Mouse (Mus musculus) CH12.LX (cell line): ENCODE results near the gene Hes6. TPM values are rescaled to one million over a fixed set of nuclear protein-coding genes. Genes with fewer than 3 reads are reported as not detected.

Experiments used
- DNase-seq: peaks from one replicate; pipeline ENCODE4 v3.0.0-alpha.2; 2013; ENCODE audit errors: extremely low read depth
- H3K27ac ChIP-seq: 2 replicates; pipeline ENCODE4 v1.5.1; 2012; ENCODE audit warnings: low read depth, mild to moderate bottlenecking, control low read depth, moderate library complexity; ENCODE audit not compliant: insufficient read depth
- H3K27me3 ChIP-seq: replicated peaks from 2 replicates; pipeline ENCODE3; 2012; ENCODE audit warnings: inconsistent platforms
- H3K36me3 ChIP-seq, 2 experiments: replicated peaks in 1 of 2; 2 replicates each; pipeline versions ENCODE3 to v1.6.1; 2012; ENCODE audit warnings: inconsistent platforms in 1 of 2, low read length in 1 of 2, mild to moderate bottlenecking in 1 of 2, mixed read lengths in 1 of 2, moderate library complexity in 1 of 2; ENCODE audit not compliant: control insufficient read depth in 1 of 2, insufficient read depth in 1 of 2
- H3K4me1 ChIP-seq, 2 experiments: 2 replicates each; pipeline ENCODE4 v1.6.1; 2012; ENCODE audit warnings: inconsistent platforms in 1 of 2, moderate library complexity in 1 of 2; ENCODE audit not compliant: insufficient read depth in 2 of 2, control insufficient read depth in 1 of 2
- H3K4me2 ChIP-seq: 2 replicates; pipeline ENCODE4 v1.6.1; 2012; ENCODE audit warnings: low read depth, mild to moderate bottlenecking, control low read depth; ENCODE audit not compliant: poor library complexity, insufficient read depth, severe bottlenecking
- H3K4me3 ChIP-seq, 3 experiments: fragments of 150-350 bp in 1 of 3; sonication (generic) in 1 of 3; replicated peaks in 1 of 3; 2 replicates each; pipeline versions ENCODE3 to v1.5.1; 2011 to 2012; ENCODE audit warnings: low read depth in 2 of 3, low read length in 2 of 3, mild to moderate bottlenecking in 2 of 3, moderate library complexity in 2 of 3, control low read depth in 1 of 3, improper control_type of control experiment in 1 of 3, inconsistent platforms in 1 of 3, mixed read lengths in 1 of 3; ENCODE audit not compliant: poor library complexity in 1 of 3
- H3K79me2 ChIP-seq: replicated peaks from 2 replicates; pipeline ENCODE4 v1.6.1; 2012; ENCODE audit warnings: mild to moderate bottlenecking, moderate library complexity; ENCODE audit not compliant: control insufficient read depth, poor library complexity, insufficient read depth, severe bottlenecking; ENCODE audit errors: extremely low read depth
- H3K9ac ChIP-seq: 2 replicates; pipeline ENCODE4 v1.6.1; 2012; ENCODE audit warnings: low read depth, mild to moderate bottlenecking, control low read depth, moderate library complexity; ENCODE audit not compliant: insufficient read depth
- H3K9me3 ChIP-seq: replicated peaks from 2 replicates; pipeline ENCODE3; 2012; ENCODE audit warnings: low read length, inconsistent platforms, mixed read lengths
- BHLHE40 ChIP-seq: IDR thresholded peaks from 2 replicates; pipeline ENCODE4 v1.6.1; 2011; ENCODE audit warnings: mild to moderate bottlenecking, low read depth, low read length, improper control_type of control experiment
- CHD1 ChIP-seq: IDR thresholded peaks from 2 replicates; pipeline ENCODE4 v1.6.1; 2012; ENCODE audit warnings: low read depth, low read length, improper control_type of control experiment, inconsistent platforms
- CHD2 ChIP-seq: IDR thresholded peaks from 2 replicates; pipeline ENCODE4 v1.6.1; 2011; ENCODE audit warnings: low read length, improper control_type of control experiment
- CTCF ChIP-seq, 2 experiments: IDR thresholded peaks in 1 of 2; conservative IDR thresholded peaks in 1 of 2; 2 replicates each; pipeline ENCODE4 v1.5.1; 2011 to 2012; ENCODE audit warnings: low read depth in 2 of 2, low read length in 2 of 2, improper control_type of control experiment in 1 of 2, inconsistent platforms in 1 of 2, mild to moderate bottlenecking in 1 of 2, moderate library complexity in 1 of 2
- E2F4 ChIP-seq: IDR thresholded peaks from 2 replicates; pipeline ENCODE4 v1.6.1; 2011; ENCODE audit warnings: low read depth, low read length, improper control_type of control experiment; ENCODE audit not compliant: insufficient replicate concordance
- ELF1 ChIP-seq: IDR thresholded peaks from 2 replicates; pipeline ENCODE4 v1.6.1; 2014; ENCODE audit warnings: low read depth, mild to moderate bottlenecking, inconsistent platforms, low read length, improper control_type of control experiment
- EP300 ChIP-seq: IDR thresholded peaks from 2 replicates; pipeline ENCODE4 v1.6.1; 2011; ENCODE audit warnings: low read length, improper control_type of control experiment
- ETS1 ChIP-seq: conservative IDR thresholded peaks from 2 replicates; pipeline ENCODE4 v1.6.1; 2012; ENCODE audit warnings: low read depth, mild to moderate bottlenecking, inconsistent platforms, low read length, improper control_type of control experiment, moderate library complexity
- GABPA ChIP-seq: IDR thresholded peaks from 2 replicates; pipeline ENCODE4 v1.6.1; 2012; ENCODE audit warnings: low read depth, low read length, improper control_type of control experiment, inconsistent platforms; ENCODE audit not compliant: insufficient replicate concordance
- HCFC1 ChIP-seq: IDR thresholded peaks from 2 replicates; pipeline ENCODE4 v1.6.1; 2012; ENCODE audit warnings: low read depth, mild to moderate bottlenecking, inconsistent platforms, low read length, improper control_type of control experiment
- IRF4 ChIP-seq: IDR thresholded peaks from 2 replicates; pipeline ENCODE4 v1.6.1; 2014; ENCODE audit warnings: low read depth, mild to moderate bottlenecking, inconsistent platforms, low read length, improper control_type of control experiment
- JUN ChIP-seq: IDR thresholded peaks from 2 replicates; pipeline ENCODE4 v1.6.1; 2011; ENCODE audit warnings: low read depth, mild to moderate bottlenecking, low read length, improper control_type of control experiment, moderate library complexity; ENCODE audit not compliant: insufficient read depth
- JUND ChIP-seq: conservative IDR thresholded peaks from 2 replicates; pipeline ENCODE4 v1.6.1; 2011; ENCODE audit warnings: low read depth, low read length, improper control_type of control experiment
- KAT2A ChIP-seq: IDR thresholded peaks from 2 replicates; pipeline ENCODE4 v1.6.1; 2012; ENCODE audit warnings: low read length, improper control_type of control experiment, inconsistent platforms; ENCODE audit not compliant: insufficient replicate concordance
- MAFK ChIP-seq: IDR thresholded peaks from 2 replicates; pipeline ENCODE4 v1.6.1; 2011; ENCODE audit warnings: low read length, improper control_type of control experiment; ENCODE audit not compliant: insufficient replicate concordance
- MAX ChIP-seq: IDR thresholded peaks from 2 replicates; pipeline ENCODE4 v1.6.1; 2011; ENCODE audit warnings: low read length, improper control_type of control experiment
- MAZ ChIP-seq: IDR thresholded peaks from 2 replicates; pipeline ENCODE4 v1.6.1; 2012; ENCODE audit warnings: low read depth, mild to moderate bottlenecking, inconsistent platforms, low read length, improper control_type of control experiment, moderate library complexity
- MEF2A ChIP-seq: IDR thresholded peaks from 2 replicates; pipeline ENCODE4 v1.6.1; 2014; ENCODE audit warnings: low read depth, mild to moderate bottlenecking, inconsistent platforms, low read length, improper control_type of control experiment, borderline replicate concordance
- MXI1 ChIP-seq: IDR thresholded peaks from 2 replicates; pipeline ENCODE4 v1.6.1; 2011; ENCODE audit warnings: mild to moderate bottlenecking, low read depth, low read length, improper control_type of control experiment
- MYC ChIP-seq: IDR thresholded peaks from 2 replicates; pipeline ENCODE4 v1.6.1; 2011; ENCODE audit warnings: low read depth, mild to moderate bottlenecking, improper control_type of control experiment, low read length
- NELFE ChIP-seq: IDR thresholded peaks from 2 replicates; pipeline ENCODE4 v1.6.1; 2011; ENCODE audit warnings: low read depth, low read length, improper control_type of control experiment
- NRF1 ChIP-seq: IDR thresholded peaks from 2 replicates; pipeline ENCODE4 v1.6.1; 2014; ENCODE audit warnings: low read depth, mild to moderate bottlenecking, inconsistent platforms, low read length, improper control_type of control experiment, moderate library complexity
- PAX5 ChIP-seq: IDR thresholded peaks from 2 replicates; pipeline ENCODE4 v1.6.1; 2012; ENCODE audit warnings: low read length, inconsistent platforms, mixed read lengths
- POLR2A ChIP-seq: IDR thresholded peaks from 2 replicates; pipeline ENCODE4 v1.6.1; 2011; ENCODE audit warnings: low read depth, mild to moderate bottlenecking, improper control_type of control experiment, low read length
- POLR2AphosphoS2 ChIP-seq: IDR thresholded peaks from 2 replicates; pipeline ENCODE4 v1.6.1; 2011; ENCODE audit warnings: low read depth, low read length, improper control_type of control experiment
- RAD21 ChIP-seq: IDR thresholded peaks from 2 replicates; pipeline ENCODE4 v1.6.1; 2011; ENCODE audit warnings: low read depth, mild to moderate bottlenecking, low read length, improper control_type of control experiment, moderate library complexity
- RCOR1 ChIP-seq: conservative IDR thresholded peaks from 2 replicates; pipeline ENCODE4 v1.6.1; 2012; ENCODE audit warnings: low read depth, mild to moderate bottlenecking, inconsistent platforms, low read length, improper control_type of control experiment
- SIN3A ChIP-seq: IDR thresholded peaks from 2 replicates; pipeline ENCODE4 v1.6.1; 2012; ENCODE audit warnings: low read length, improper control_type of control experiment, inconsistent platforms
- SMC3 ChIP-seq: IDR thresholded peaks from 2 replicates; pipeline ENCODE4 v1.6.1; 2011; ENCODE audit warnings: low read depth, low read length, improper control_type of control experiment
- TBP ChIP-seq: conservative IDR thresholded peaks from 2 replicates; pipeline ENCODE4 v1.6.1; 2011; ENCODE audit warnings: low read depth, low read length, improper control_type of control experiment
- TCF12 ChIP-seq: IDR thresholded peaks from 2 replicates; pipeline ENCODE4 v1.6.1; 2014; ENCODE audit warnings: low read depth, mild to moderate bottlenecking, inconsistent platforms, low read length, improper control_type of control experiment
- UBTF ChIP-seq: IDR thresholded peaks from 2 replicates; pipeline ENCODE4 v1.6.1; 2012; ENCODE audit warnings: low read depth, mild to moderate bottlenecking, inconsistent platforms, low read length, improper control_type of control experiment, moderate library complexity
- USF1 ChIP-seq: IDR thresholded peaks from 2 replicates; pipeline ENCODE4 v1.6.1; 2014; ENCODE audit warnings: low read depth, mild to moderate bottlenecking, inconsistent platforms, low read length, improper control_type of control experiment
- USF2 ChIP-seq: conservative IDR thresholded peaks from 2 replicates; pipeline ENCODE4 v1.6.1; 2011; ENCODE audit warnings: low read depth, low read length, improper control_type of control experiment
- ZC3H11A ChIP-seq: IDR thresholded peaks from 2 replicates; pipeline ENCODE4 v1.6.1; 2012; ENCODE audit warnings: low read depth, mild to moderate bottlenecking, inconsistent platforms, low read length, improper control_type of control experiment
- ZKSCAN1 ChIP-seq: IDR thresholded peaks from 2 replicates; pipeline ENCODE4 v1.6.1; 2012; ENCODE audit warnings: low read depth, inconsistent platforms, low read length, improper control_type of control experiment, borderline replicate concordance
- ZMIZ1 ChIP-seq: IDR thresholded peaks from 2 replicates; pipeline ENCODE4 v1.6.1; 2012; ENCODE audit warnings: low read depth, mild to moderate bottlenecking, inconsistent platforms, low read length, improper control_type of control experiment
- ZNF384 ChIP-seq: IDR thresholded peaks from 2 replicates; pipeline ENCODE4 v1.6.1; 2012; ENCODE audit warnings: low read depth, low read length, improper control_type of control experiment, inconsistent platforms
- dilution Hi-C: fragments of 300-500 bp; cut with MboI; formaldehyde crosslinking; loops from 2 replicates; pipeline ENCODE4 v1.14.3; 2020; ENCODE audit warnings: low sequenced_read_pairs; ENCODE audit not compliant: extremely low pct_unique_long_range_greater_than_20kb, extremely low pct_ligation_motif_present
- in situ Hi-C: fragments of 300-500 bp; cut with MboI; formaldehyde crosslinking; loops from 3 replicates; pipeline ENCODE4 v1.14.3; 2019; ENCODE audit warnings: low sequenced_read_pairs, low pct_ligation_motif_present, low pct_unique_long_range_greater_than_20kb, mixed read lengths
- polyA plus RNA-seq: library from polyadenylated mRNA; unstranded; fragments of >175 nt; gene quantifications from 2 replicates; pipeline ENCODE4 v1.2.1, GENCODE M21; 2012; ENCODE audit warnings: low read depth; ENCODE audit not compliant: insufficient read length
- total RNA-seq, 2 experiments: library from RNA; depleted of rRNA; stranded (reverse); fragments of 300-350 nt in 1 of 2; fragments of >200 nt in 1 of 2; gene quantifications; 2 replicates each; pipeline ENCODE4 v1.2.3; 2012 to 2014

Hes6 gene
- total RNA-seq (2012; rRNA removed) (25.7 and 32.7 TPM in 2 replicates), total RNA-seq (2014; rRNA removed) (14.6 and 15.4 TPM in 2 replicates), polyA plus RNA-seq (21.1 and 21.4 TPM in 2 replicates)

GRCm38 (mm10) chr1:91413898-91414594 lies at the start of gene Hes6:
TSS of gene Hes6 (minus strand) at chr1:91414038.
- Histone ChIP-seq H3K4me3 (peak within 1 kb of the TSS; percentile 74 to 94 (median 91)), H3K36me3 (peaks cover 14 to 36% of the 10 kb centered on the region in 2 experiments), H3K27me3 (no peaks in the 10 kb centered on the region), H3K4me2 (peak within 1 kb of the TSS; percentile 68), H3K79me2 (no peaks in the 10 kb centered on the region), H3K9me3 (no peaks in the 10 kb centered on the region)
- TF ChIP-seq SMC3 (no peak), PAX5 (no peak), RCOR1 (no peak), BHLHE40 (peak; percentile 68), GABPA (no peak), TCF12 (peak; percentile 86), ETS1 (peak; percentile 41; the same call in 1 of the 2 replicates), JUN (no peak), NELFE (no peak), CTCF (conservative IDR thresholded peaks at IDR 0.05 in 1 of 2, IDR thresholded peaks at IDR 0.05 in 1 of 2; ENCODE audit: low read depth in 2 of 2, low read length in 2 of 2) (no peak), TBP (no peak), HCFC1 (0 out of 2 replicates have a peak, but pooled peaks have one; percentile 26), MAFK (no peak), E2F4 (no peak), IRF4 (no peak), KAT2A (no peak), MAZ (peak; percentile 67; the same call in 1 of the 2 replicates), MXI1 (peak; percentile 74; the same call in 1 of the 2 replicates), CHD2 (no peak), USF1 (no peak), ZNF384 (no peak), MEF2A (peak; percentile 81), POLR2AphosphoS2 (no peak), ZKSCAN1 (no peak), CHD1 (0 out of 2 replicates have a peak, but pooled peaks have one; percentile 48), JUND (no peak), ELF1 (peak; percentile 64), ZC3H11A (no peak), UBTF (peak; percentile 71; the same call in 1 of the 2 replicates), EP300 (0 out of 2 replicates have a peak, but pooled peaks have one; percentile 51), SIN3A (peak; percentile 68; the same call in 1 of the 2 replicates), MYC (no peak), RAD21 (no peak), POLR2A (peak; percentile 49; the same call in 1 of the 2 replicates), ZMIZ1 (no peak), MAX (peak; percentile 54; the same call in 1 of the 2 replicates), USF2 (no peak), NRF1 (0 out of 2 replicates have a peak, but pooled peaks have one; percentile 37)
- TF ChIP-seq, all 38 proteins: peak for 15
- dilution Hi-C loops, result no loop called here
- in situ Hi-C loops, result no loop called here
- DNase-seq, result no peak
- H3K27ac ChIP-seq, result peak within 1 kb of the TSS; percentile 75
- peak within 1 kb of the TSS; percentile 80 for H3K9ac ChIP-seq
- H3K4me1 ChIP-seq, result peaks cover 9 to 25% of the 10 kb centered on the region in 2 experiments
